Mouse (Mus musculus) C2C12 (cell line): ENCODE results near the gene Atp2b2.

Experiments used
- CEBPB ChIP-seq: IDR thresholded peaks from one replicate; pipeline ENCODE4 v1.6.1; 2011; ENCODE audit warnings: low read depth, mild to moderate bottlenecking, control low read depth, moderate library complexity
- CTCF ChIP-seq: IDR thresholded peaks from one replicate; pipeline ENCODE4 v1.5.1; 2011; ENCODE audit not compliant: control insufficient read depth, insufficient read depth, insufficient read length
- FOSL1 ChIP-seq: IDR thresholded peaks from one replicate; pipeline ENCODE4 v1.8.0; 2011; ENCODE audit warnings: mild to moderate bottlenecking, low read length; ENCODE audit not compliant: poor library complexity, insufficient read depth, severe bottlenecking
- MAX ChIP-seq: IDR thresholded peaks from one replicate; pipeline ENCODE4 v1.6.1; 2011; ENCODE audit warnings: mild to moderate bottlenecking, control low read depth
- MYOD1 ChIP-seq: IDR thresholded peaks from one replicate; pipeline ENCODE4 v1.6.1; 2011; ENCODE audit warnings: low read depth; ENCODE audit not compliant: control insufficient read depth, insufficient read length
- MYOG ChIP-seq: IDR thresholded peaks from one replicate; pipeline ENCODE4 v1.6.1; 2011; ENCODE audit not compliant: control insufficient read depth, insufficient read length; ENCODE audit errors: extremely low read depth
- USF1 ChIP-seq: IDR thresholded peaks from one replicate; pipeline ENCODE4 v1.6.1; 2011; ENCODE audit warnings: low read depth, mild to moderate bottlenecking, control low read depth, moderate library complexity

DNA sequence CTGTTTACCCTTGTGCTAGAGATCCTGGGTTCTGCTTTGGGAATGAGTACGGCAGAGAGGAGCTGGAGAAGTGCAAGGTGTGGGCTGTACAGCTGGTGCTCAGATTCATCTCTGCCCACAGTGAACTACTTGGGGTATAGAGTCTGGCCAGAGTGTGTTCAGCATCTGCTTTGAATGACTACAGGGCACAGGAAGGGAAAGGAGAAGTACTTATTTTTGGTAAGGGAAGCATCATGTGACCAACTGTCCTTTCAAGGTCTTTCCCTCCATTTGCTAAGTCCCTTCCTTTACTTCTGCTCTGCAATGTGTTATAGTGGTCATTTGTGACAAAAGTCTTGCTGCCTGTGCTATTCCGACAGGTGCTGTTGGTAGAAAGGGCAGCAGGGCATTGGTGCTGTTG, 328.1 kb downstream of the Atp2b2 start:
- TF ChIP-seq CTCF (no peak), MYOG (no peak), USF1 (no peak), MYOD1 (no peak), MAX (no peak), CEBPB (no peak), FOSL1 (no peak)
